Mouse (Mus musculus): ENCODE measurements at regions not wholly inside any gene's neighbourhood (a gene's known extent, or its start where the extent isn't known, plus 50 kb on each side); places are given as distances from the start of the nearest gene placed in this dataset.

GRCm38 (mm10) chr8:34756916-34757315, 645.4 kb upstream of the Gm10131 start:
- H3K4me3 ChIP-seq (ENCODE audit: insufficient read depth, low read depth, low read length): no peak overlapping the region
- DNase-seq: no peak
- H3K36me3 ChIP-seq (ENCODE audit: control insufficient read depth, insufficient read depth, low read length): no peaks in the 10 kb centered on the region
- 95% methylated on average over 2 of the region's 2 CpGs for WGBS
- H3K27me3 ChIP-seq (replicated peaks; ENCODE audit: control insufficient read depth, insufficient read depth, low read length): no peaks in the 10 kb centered on the region
- no peak overlapping the region for H3K27ac ChIP-seq (ENCODE audit: insufficient read depth, low read depth, low read length)
- no peak for TF ChIP-seq POLR2A (IDR thresholded peaks at IDR 0.05; ENCODE audit: low read depth, low read length)
- TF ChIP-seq CTCF (conservative IDR thresholded peaks at IDR 0.05; ENCODE audit: insufficient read depth, insufficient read length, low read depth, low read length): no peak
- H3K4me1 ChIP-seq (ENCODE audit: control insufficient read depth, insufficient read depth, low read length): no peaks in the 10 kb centered on the region

GRCm38 (mm10) chr8:34756171-34756570, 644.6 kb upstream of the Gm10131 start:
- DNase-seq: no peak
- Histone ChIP-seq H3K27me3 (replicated peaks; ENCODE audit: control insufficient read depth, insufficient read depth, low read length) (no peaks in the 10 kb centered on the region), H3K4me1 (ENCODE audit: control insufficient read depth, insufficient read depth, low read length) (no peaks in the 10 kb centered on the region), H3K36me3 (ENCODE audit: control insufficient read depth, insufficient read depth, low read length) (no peaks in the 10 kb centered on the region), H3K4me3 (ENCODE audit: insufficient read depth, low read depth, low read length) (no peak overlapping the region), H3K27ac (ENCODE audit: insufficient read depth, low read depth, low read length) (no peak overlapping the region)
- TF ChIP-seq CTCF (conservative IDR thresholded peaks at IDR 0.05; ENCODE audit: insufficient read depth, insufficient read length, low read depth, low read length) (no peak), POLR2A (IDR thresholded peaks at IDR 0.05; ENCODE audit: low read depth, low read length) (no peak)
- 93% methylated on average over 4 of the region's 4 CpGs for WGBS

- no peaks in the 10 kb centered on the region for H3K27me3 ChIP-seq (replicated peaks; ENCODE audit: control insufficient read depth, insufficient read depth, low read length)
- no peaks in the 10 kb centered on the region for H3K4me1 ChIP-seq (ENCODE audit: control insufficient read depth, insufficient read depth, low read length)
- no peak overlapping the region for H3K4me3 ChIP-seq (ENCODE audit: insufficient read depth, low read depth, low read length)
- WGBS: 84% methylated on average over 4 of the region's 4 CpGs
- no peaks in the 10 kb centered on the region for H3K36me3 ChIP-seq (ENCODE audit: control insufficient read depth, insufficient read depth, low read length)
- TF ChIP-seq POLR2A (IDR thresholded peaks at IDR 0.05; ENCODE audit: low read depth, low read length) (no peak), CTCF (conservative IDR thresholded peaks at IDR 0.05; ENCODE audit: insufficient read depth, insufficient read length, low read depth, low read length) (no peak)
- no peak for DNase-seq
- no peak overlapping the region for H3K27ac ChIP-seq (ENCODE audit: insufficient read depth, low read depth, low read length)
These were observed 643.9 kb upstream of the Gm10131 start for GRCm38 (mm10) chr8:34755480-34755879.

- no peak for TF ChIP-seq CTCF (conservative IDR thresholded peaks at IDR 0.05; ENCODE audit: insufficient read depth, insufficient read length, low read depth, low read length)
- no peaks in the 10 kb centered on the region for H3K36me3 ChIP-seq (ENCODE audit: control insufficient read depth, insufficient read depth, low read length)
- H3K4me1 ChIP-seq (ENCODE audit: control insufficient read depth, insufficient read depth, low read length): no peaks in the 10 kb centered on the region
- H3K27me3 ChIP-seq (replicated peaks; ENCODE audit: control insufficient read depth, insufficient read depth, low read length): no peaks in the 10 kb centered on the region
- no peak overlapping the region for H3K4me3 ChIP-seq (ENCODE audit: insufficient read depth, low read depth, low read length)
- WGBS: 75% methylated on average over 10 of the region's 10 CpGs
- no peak for DNase-seq
- H3K27ac ChIP-seq (ENCODE audit: insufficient read depth, low read depth, low read length): no peak overlapping the region
These were observed 641.5 kb upstream of the Gm10131 start for GRCm38 (mm10) chr8:34753046-34753445.

- Histone ChIP-seq H3K27ac (ENCODE audit: insufficient read depth, low read depth, low read length) (no peak overlapping the region), H3K36me3 (ENCODE audit: control insufficient read depth, insufficient read depth, low read length) (no peaks in the 10 kb centered on the region), H3K4me3 (ENCODE audit: insufficient read depth, low read depth, low read length) (no peak overlapping the region), H3K4me1 (ENCODE audit: control insufficient read depth, insufficient read depth, low read length) (no peaks in the 10 kb centered on the region), H3K27me3 (replicated peaks; ENCODE audit: control insufficient read depth, insufficient read depth, low read length) (no peaks in the 10 kb centered on the region)
- 78% methylated on average over 8 of the region's 8 CpGs for WGBS
- no peak for DNase-seq
- TF ChIP-seq POLR2A (IDR thresholded peaks at IDR 0.05; ENCODE audit: low read depth, low read length) (no peak), CTCF (conservative IDR thresholded peaks at IDR 0.05; ENCODE audit: insufficient read depth, insufficient read length, low read depth, low read length) (no peak)
These were observed 637.0 kb upstream of the Gm10131 start for GRCm38 (mm10) chr8:34748521-34748920.

- TF ChIP-seq CTCF (conservative IDR thresholded peaks at IDR 0.05; ENCODE audit: insufficient read depth, insufficient read length, low read depth, low read length) (no peak), POLR2A (IDR thresholded peaks at IDR 0.05; ENCODE audit: low read depth, low read length) (no peak)
- H3K4me1 ChIP-seq (ENCODE audit: control insufficient read depth, insufficient read depth, low read length): no peaks in the 10 kb centered on the region
- 91% methylated on average over 7 of the region's 7 CpGs for WGBS
- H3K36me3 ChIP-seq (ENCODE audit: control insufficient read depth, insufficient read depth, low read length): no peaks in the 10 kb centered on the region
- H3K27me3 ChIP-seq (replicated peaks; ENCODE audit: control insufficient read depth, insufficient read depth, low read length): no peaks in the 10 kb centered on the region
- H3K4me3 ChIP-seq (ENCODE audit: insufficient read depth, low read depth, low read length): no peak overlapping the region
- no peak overlapping the region for H3K27ac ChIP-seq (ENCODE audit: insufficient read depth, low read depth, low read length)
- DNase-seq: no peak
These were observed 634.2 kb upstream of the Gm10131 start for GRCm38 (mm10) chr8:34745706-34746105.

- Histone ChIP-seq H3K4me1 (ENCODE audit: control insufficient read depth, insufficient read depth, low read length) (no peaks in the 10 kb centered on the region), H3K27ac (ENCODE audit: insufficient read depth, low read depth, low read length) (no peak overlapping the region), H3K4me3 (ENCODE audit: insufficient read depth, low read depth, low read length) (no peak overlapping the region), H3K27me3 (replicated peaks; ENCODE audit: control insufficient read depth, insufficient read depth, low read length) (no peaks in the 10 kb centered on the region), H3K36me3 (ENCODE audit: control insufficient read depth, insufficient read depth, low read length) (no peaks in the 10 kb centered on the region)
- no peak for TF ChIP-seq POLR2A (IDR thresholded peaks at IDR 0.05; ENCODE audit: low read depth, low read length)
- TF ChIP-seq CTCF (conservative IDR thresholded peaks at IDR 0.05; ENCODE audit: insufficient read depth, insufficient read length, low read depth, low read length): no peak
- no peak for DNase-seq
- 43% methylated on average over 4 of the region's 4 CpGs for WGBS
These were observed 633.1 kb upstream of the Gm10131 start for GRCm38 (mm10) chr8:34744682-34745081.

GRCm38 (mm10) chr8:34744179-34744578, 632.6 kb upstream of the Gm10131 start:
- TF ChIP-seq POLR2A (IDR thresholded peaks at IDR 0.05; ENCODE audit: low read depth, low read length) (no peak), CTCF (conservative IDR thresholded peaks at IDR 0.05; ENCODE audit: insufficient read depth, insufficient read length, low read depth, low read length) (no peak)
- no peaks in the 10 kb centered on the region for H3K27me3 ChIP-seq (replicated peaks; ENCODE audit: control insufficient read depth, insufficient read depth, low read length)
- H3K4me1 ChIP-seq (ENCODE audit: control insufficient read depth, insufficient read depth, low read length): no peaks in the 10 kb centered on the region
- DNase-seq: no peak
- no peaks in the 10 kb centered on the region for H3K36me3 ChIP-seq (ENCODE audit: control insufficient read depth, insufficient read depth, low read length)
- H3K4me3 ChIP-seq (ENCODE audit: insufficient read depth, low read depth, low read length): no peak overlapping the region
- H3K27ac ChIP-seq (ENCODE audit: insufficient read depth, low read depth, low read length): no peak overlapping the region
